Mouse (Mus musculus): ENCODE results near the gene Tiam1. TPM values are rescaled to one million over a fixed set of nuclear protein-coding genes. Genes with fewer than 3 reads are reported as not detected.

Gene Tiam1
- polyA plus RNA-seq, 1 experiment from 2014 or later = 18.5 TPM

DNA sequence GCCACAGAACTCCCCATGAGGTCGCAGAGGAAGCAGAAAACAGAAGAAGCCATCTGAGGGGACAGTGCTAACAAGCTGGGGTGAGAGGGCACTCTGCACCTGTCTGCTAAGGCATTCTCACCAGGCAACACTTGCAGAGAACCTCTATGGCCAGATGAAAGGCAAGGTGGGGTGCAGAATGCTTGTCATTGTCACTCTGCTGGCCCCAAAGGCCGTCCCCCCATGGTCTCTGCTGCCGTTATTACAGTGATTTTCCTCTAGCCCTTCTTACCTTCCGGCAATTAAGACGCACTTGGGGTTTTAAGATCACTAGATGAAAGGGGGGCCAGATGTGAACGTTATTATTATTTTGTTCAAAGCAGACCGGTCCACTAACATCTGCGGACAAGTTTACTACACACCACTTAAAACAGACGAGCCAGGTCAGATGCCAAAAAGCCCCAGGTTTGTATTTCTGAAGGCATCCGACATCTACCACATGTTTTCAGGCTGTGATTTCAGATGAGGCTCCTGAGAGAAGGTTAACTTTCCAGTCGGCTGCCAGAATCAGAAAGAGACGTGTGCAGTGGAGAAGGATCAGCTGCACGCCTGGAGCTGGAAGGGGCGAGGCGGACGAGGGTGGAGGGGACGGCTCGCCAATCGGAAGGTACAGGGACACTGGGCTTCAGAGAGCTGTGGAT lies 198.8 kb downstream of the Tiam1 start:
- Histone ChIP-seq H3K9ac (no peak overlapping the region), H3K27me3 (ENCODE audit: insufficient read depth, low read length) (no peaks in the 10 kb centered on the region), H3K4me1 (ENCODE audit: insufficient read depth) (peaks cover 8% of the 10 kb centered on the region), H3K9me3 (ENCODE audit: low read depth, low read length) (no peaks in the 10 kb centered on the region), H3K4me3 (ENCODE audit: low read depth, low read length) (no peak overlapping the region), H3K27ac (ENCODE audit: low read depth) (no peak overlapping the region), H3K4me2 (no peak overlapping the region), H3K36me3 (ENCODE audit: insufficient read depth) (no peaks in the 10 kb centered on the region)
- no peak for DNase-seq
- no peak for ATAC-seq (ENCODE audit: insufficient read depth)
- 44% methylated on average over 19 of the region's 19 CpGs for WGBS
- TF ChIP-seq CTCF (IDR thresholded peaks at IDR 0.05; ENCODE audit: low read depth) = no peak

- H3K27ac ChIP-seq (ENCODE audit: low read depth) = no peak overlapping the region
- DNase-seq (no peak), ATAC-seq (ENCODE audit: insufficient read depth) (peak; percentile 44; the same call in 1 of the 2 replicates)
- no peak overlapping the region for H3K4me2 ChIP-seq
- no peaks in the 10 kb centered on the region for H3K27me3 ChIP-seq (ENCODE audit: insufficient read depth, low read length)
- no peaks in the 10 kb centered on the region for H3K9me3 ChIP-seq (ENCODE audit: low read depth, low read length)
- peaks cover 8% of the 10 kb centered on the region for H3K4me1 ChIP-seq (ENCODE audit: insufficient read depth)
- no peak overlapping the region for H3K4me3 ChIP-seq (ENCODE audit: low read depth, low read length)
- WGBS = 33% methylated on average over 6 of the region's 6 CpGs
- no peak for TF ChIP-seq CTCF (IDR thresholded peaks at IDR 0.05; ENCODE audit: low read depth)
- H3K9ac ChIP-seq = no peak overlapping the region
- no peaks in the 10 kb centered on the region for H3K36me3 ChIP-seq (ENCODE audit: insufficient read depth)
Measured at GRCm38 (mm10) chr16:89944050-89944449, 199.5 kb downstream of the Tiam1 start.

- Histone ChIP-seq H3K4me2 (no peak overlapping the region), H3K4me3 (ENCODE audit: low read depth, low read length) (no peak overlapping the region), H3K27me3 (ENCODE audit: insufficient read depth, low read length) (no peaks in the 10 kb centered on the region), H3K27ac (ENCODE audit: low read depth) (no peak overlapping the region), H3K9ac (no peak overlapping the region), H3K4me1 (ENCODE audit: insufficient read depth) (peaks cover 8% of the 10 kb centered on the region), H3K9me3 (ENCODE audit: low read depth, low read length) (no peaks in the 10 kb centered on the region), H3K36me3 (ENCODE audit: insufficient read depth) (no peaks in the 10 kb centered on the region)
- whole genome bisulfite sequencing = 33% methylated on average over 19 of the region's 19 CpGs
- peak; percentile 47; the same call in 1 of the 2 replicates for TF ChIP-seq CTCF (IDR thresholded peaks at IDR 0.05; ENCODE audit: low read depth)
- DNase-seq (peak; percentile 50), ATAC-seq (ENCODE audit: insufficient read depth) (peak; percentile 35; the same call in 1 of the 2 replicates)
Measured at GRCm38 (mm10) chr16:89943267-89943971, 200.2 kb downstream of the Tiam1 start.

DNA sequence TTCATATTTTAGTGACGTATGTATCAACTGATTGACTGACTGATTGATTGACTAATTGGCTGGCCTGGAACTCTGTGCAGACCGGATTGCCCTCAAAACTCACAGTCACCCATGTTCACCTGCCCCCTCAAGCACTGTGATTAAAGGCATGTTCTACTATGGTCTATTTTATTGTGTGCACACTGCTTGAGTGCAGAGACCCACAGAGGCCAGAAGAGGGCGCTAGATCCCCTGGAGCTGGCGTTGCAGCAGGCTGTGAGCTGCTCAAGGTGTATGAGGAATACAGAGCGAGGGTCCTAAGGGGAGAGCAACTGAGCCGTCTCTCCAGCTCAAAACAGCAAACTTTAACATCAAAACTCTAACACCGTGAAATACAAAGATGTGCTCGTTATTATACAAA lies 202.9 kb downstream of the Tiam1 start:
- Histone ChIP-seq H3K9ac (no peak overlapping the region), H3K4me2 (no peak overlapping the region), H3K36me3 (ENCODE audit: insufficient read depth) (no peaks in the 10 kb centered on the region), H3K27me3 (ENCODE audit: insufficient read depth, low read length) (no peaks in the 10 kb centered on the region), H3K27ac (ENCODE audit: low read depth) (no peak overlapping the region), H3K4me1 (ENCODE audit: insufficient read depth) (peaks cover 8% of the 10 kb centered on the region), H3K9me3 (ENCODE audit: low read depth, low read length) (no peaks in the 10 kb centered on the region), H3K4me3 (ENCODE audit: low read depth, low read length) (no peak overlapping the region)
- no peak for DNase-seq
- no peak for ATAC-seq (ENCODE audit: insufficient read depth)
- peak; percentile 45 for TF ChIP-seq CTCF (IDR thresholded peaks at IDR 0.05; ENCODE audit: low read depth)
- WGBS = 88% methylated on average over 8 of the region's 8 CpGs

DNA sequence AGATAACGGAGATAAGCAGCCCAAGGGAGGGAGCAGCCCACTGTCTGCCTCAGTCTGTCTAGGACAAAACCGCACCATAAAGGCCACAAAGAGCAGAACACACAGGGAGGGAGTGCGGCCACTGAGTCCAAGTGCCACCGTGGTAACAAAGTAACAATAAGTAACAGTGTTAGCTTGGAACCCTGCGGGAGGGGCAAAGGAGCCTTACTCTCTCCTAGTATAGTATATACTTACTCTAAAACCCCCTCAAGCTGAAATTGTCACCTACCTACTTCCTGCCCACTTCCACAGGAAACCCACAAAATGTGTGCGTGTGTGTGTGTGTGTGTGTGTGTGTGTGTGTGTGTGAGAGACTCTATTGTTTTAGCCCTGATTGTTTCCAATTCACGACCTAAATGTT lies 205.3 kb downstream of the Tiam1 start:
- Histone ChIP-seq H3K27me3 (ENCODE audit: insufficient read depth, low read length) (no peaks in the 10 kb centered on the region), H3K4me2 (no peak overlapping the region), H3K9ac (no peak overlapping the region), H3K9me3 (ENCODE audit: low read depth, low read length) (no peaks in the 10 kb centered on the region), H3K27ac (ENCODE audit: low read depth) (no peak overlapping the region), H3K4me1 (ENCODE audit: insufficient read depth) (peaks cover 4% of the 10 kb centered on the region; the same call in 1 of the 2 replicates), H3K4me3 (ENCODE audit: low read depth, low read length) (no peak overlapping the region), H3K36me3 (ENCODE audit: insufficient read depth) (no peaks in the 10 kb centered on the region)
- DNase-seq (no peak), ATAC-seq (ENCODE audit: insufficient read depth) (no peak)
- 66% methylated on average over 7 of the region's 7 CpGs for WGBS
- TF ChIP-seq CTCF (IDR thresholded peaks at IDR 0.05; ENCODE audit: low read depth) = no peak

DNA sequence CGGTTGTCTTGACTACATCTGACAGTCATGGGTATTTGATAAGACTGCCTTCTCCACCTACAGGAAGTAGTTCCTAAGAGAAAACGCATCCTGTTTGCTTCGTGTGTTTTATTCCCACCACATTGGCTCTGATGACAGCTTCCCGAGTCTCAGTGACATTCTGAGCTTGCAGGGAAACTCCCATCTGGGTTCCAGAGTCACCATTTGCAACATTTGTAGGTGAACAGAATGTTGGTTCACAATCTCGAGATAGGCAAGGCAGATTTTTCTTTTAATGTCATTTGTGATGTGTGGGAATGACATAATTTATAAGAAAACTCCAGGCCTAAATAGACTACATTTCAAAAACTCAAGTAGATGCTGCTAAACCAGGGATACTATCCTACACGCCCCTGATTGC lies 207.0 kb downstream of the Tiam1 start:
- Histone ChIP-seq H3K4me1 (ENCODE audit: insufficient read depth) (0 out of 2 replicates have a peak, but pooled peaks cover 4% of the 10 kb centered on the region), H3K9ac (no peak overlapping the region), H3K36me3 (ENCODE audit: insufficient read depth) (no peaks in the 10 kb centered on the region), H3K27me3 (ENCODE audit: insufficient read depth, low read length) (no peaks in the 10 kb centered on the region), H3K9me3 (ENCODE audit: low read depth, low read length) (no peaks in the 10 kb centered on the region), H3K27ac (ENCODE audit: low read depth) (no peak overlapping the region), H3K4me2 (no peak overlapping the region), H3K4me3 (ENCODE audit: low read depth, low read length) (no peak overlapping the region)
- DNase-seq (no peak), ATAC-seq (ENCODE audit: insufficient read depth) (no peak)
- WGBS = 62% methylated on average over 6 of the region's 6 CpGs
- TF ChIP-seq CTCF (IDR thresholded peaks at IDR 0.05; ENCODE audit: low read depth) = no peak

DNA sequence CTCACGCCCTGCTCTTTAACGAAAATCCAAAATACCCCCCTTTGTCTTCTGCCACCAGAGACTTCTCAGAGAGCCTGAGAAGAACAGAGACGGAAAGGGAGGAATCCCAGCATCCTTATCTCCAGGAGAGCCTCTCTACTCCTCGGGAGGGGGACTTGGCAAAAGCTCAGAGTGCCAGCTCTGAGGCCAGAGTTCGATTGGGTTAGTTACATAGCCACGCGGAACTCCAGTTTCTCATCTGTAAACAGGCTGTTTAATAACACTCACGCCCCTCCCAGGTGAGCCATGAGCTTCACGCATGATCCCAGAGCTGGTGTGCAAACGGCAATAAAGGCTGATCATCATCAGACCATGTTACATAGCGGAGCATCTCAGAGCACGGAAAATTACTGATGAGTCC lies 208.2 kb downstream of the Tiam1 start:
- 41% methylated on average over 12 of the region's 12 CpGs for WGBS
- no peak for TF ChIP-seq CTCF (IDR thresholded peaks at IDR 0.05; ENCODE audit: low read depth)
- Histone ChIP-seq H3K4me2 (no peak overlapping the region), H3K27ac (ENCODE audit: low read depth) (no peak overlapping the region), H3K4me1 (ENCODE audit: insufficient read depth) (0 out of 2 replicates have a peak, but pooled peaks cover 4% of the 10 kb centered on the region), H3K9me3 (ENCODE audit: low read depth, low read length) (no peaks in the 10 kb centered on the region), H3K4me3 (ENCODE audit: low read depth, low read length) (no peak overlapping the region), H3K27me3 (ENCODE audit: insufficient read depth, low read length) (no peaks in the 10 kb centered on the region), H3K9ac (no peak overlapping the region), H3K36me3 (ENCODE audit: insufficient read depth) (no peaks in the 10 kb centered on the region)
- DNase-seq (no peak), ATAC-seq (ENCODE audit: insufficient read depth) (no peak)

Data from lung, embryonic 14.5 days (tissue).